Mouse (Mus musculus) forebrain, postnatal 0 days (tissue): ENCODE data around the gene Hdgfl3. TPM values are rescaled to one million over a fixed set of nuclear protein-coding genes. Genes with fewer than 3 reads are reported as not detected.

Experiments used
- ATAC-seq: fragments of 200-750 bp; cut with Nextera tagmentation; 2 replicates; pipeline ENCODE4 v1.8.0; 2017; ENCODE audit warnings: mild to moderate bottlenecking, moderate library complexity
- DNase-seq: peaks from one replicate; pipeline ENCODE4 v3.0.0-alpha.2; 2015
- H3K27ac ChIP-seq: fragments of 300-500 bp; sonication (generic); 2 replicates; pipeline ENCODE4 v1.5.1; 2014; ENCODE audit warnings: low read depth, mild to moderate bottlenecking, antibody characterized with exemption, low read length, moderate library complexity, mixed read lengths
- H3K27me3 ChIP-seq: fragments of 300-500 bp; sonication (generic); 2 replicates; pipeline ENCODE4 v1.6.1; 2014; ENCODE audit warnings: mild to moderate bottlenecking, low read length, mixed read lengths; ENCODE audit not compliant: insufficient read depth
- H3K36me3 ChIP-seq: fragments of 300-500 bp; sonication (generic); 2 replicates; pipeline ENCODE4 v1.6.1; 2014; ENCODE audit warnings: mild to moderate bottlenecking, moderate library complexity; ENCODE audit not compliant: insufficient read depth
- H3K4me1 ChIP-seq: fragments of 300-500 bp; sonication (generic); 2 replicates; pipeline ENCODE4 v1.6.1; 2014; ENCODE audit warnings: antibody characterized with exemption; ENCODE audit not compliant: insufficient read depth
- H3K4me2 ChIP-seq: fragments of 300-500 bp; sonication (generic); 2 replicates; pipeline ENCODE4 v1.6.1; 2014; ENCODE audit warnings: low read depth, mild to moderate bottlenecking, moderate library complexity
- H3K4me3 ChIP-seq: fragments of 300-500 bp; sonication (generic); 2 replicates; pipeline ENCODE4 v1.5.1; 2014; ENCODE audit warnings: low read depth, low read length, mixed read lengths
- H3K9ac ChIP-seq: fragments of 300-500 bp; sonication (generic); 2 replicates; pipeline ENCODE4 v1.6.1; 2014; ENCODE audit warnings: mild to moderate bottlenecking
- H3K9me3 ChIP-seq: fragments of 300-500 bp; sonication (generic); 2 replicates; pipeline ENCODE4 v1.6.1; 2016; ENCODE audit warnings: low read length
- CTCF ChIP-seq: sonication (generic); IDR thresholded peaks from 2 replicates; pipeline ENCODE4 v1.5.1; 2016; ENCODE audit warnings: antibody characterized with exemption, control low read depth, low read depth
- WGBS: fragments of 180-500 bp; shearing (Covaris S2); extraction: QIAGEN DNeasy Blood & Tissue Kit; methylation state at CpG from one replicate; pipeline ENCODE4 v1.1.7; 2014; 5-methylcytosine and 5-hydroxymethylcytosine counted together
- polyA plus RNA-seq: library from polyadenylated mRNA; unstranded; fragments of >200 nt; fragmentation: Nextera tagmentation; extraction: Ambion mirVana; gene quantifications from 2 replicates; pipeline ENCODE4 v1.2.1, GENCODE M21; 2015
- total RNA-seq: library from RNA; depleted of rRNA; stranded (reverse); fragments of >200 nt; gene quantifications from 2 replicates; pipeline ENCODE4 v1.2.3, GENCODE M21; 2014

Hdgfl3 gene
- total and polyA plus RNA-seq, 2 experiments from 2014 or later: 62.5 to 191 TPM

GRCm38 (mm10) chr7:81904926-81905325 is 29.3 kb downstream of the Hdgfl3 start:
- Histone ChIP-seq H3K4me3 (no peak overlapping the region), H3K9ac (no peak overlapping the region), H3K27ac (no peak overlapping the region), H3K4me2 (no peak overlapping the region), H3K9me3 (no peaks in the 10 kb centered on the region), H3K4me1 (no peaks in the 10 kb centered on the region), H3K27me3 (no peaks in the 10 kb centered on the region), H3K36me3 (peaks cover 10% of the 10 kb centered on the region)
- 80% methylated on average over 2 of the region's 2 CpGs for WGBS
- no peak for TF ChIP-seq CTCF
- no peak for DNase-seq
- no peak for ATAC-seq

GRCm38 (mm10) chr7:81904094-81904493 is 30.2 kb downstream of the Hdgfl3 start:
- Histone ChIP-seq H3K4me1 (no peaks in the 10 kb centered on the region), H3K9ac (no peak overlapping the region), H3K27ac (no peak overlapping the region), H3K9me3 (no peaks in the 10 kb centered on the region), H3K4me2 (no peak overlapping the region), H3K36me3 (peaks cover 15% of the 10 kb centered on the region), H3K27me3 (no peaks in the 10 kb centered on the region), H3K4me3 (no peak overlapping the region)
- TF ChIP-seq CTCF: no peak
- no peak for ATAC-seq
- no peak for DNase-seq
- WGBS: 42% methylated on average over 4 of the region's 4 CpGs

GRCm38 (mm10) chr7:81899361-81899760 is 34.9 kb downstream of the Hdgfl3 start:
- WGBS: 86% methylated on average over 11 of the region's 11 CpGs
- ATAC-seq: no peak

DNA sequence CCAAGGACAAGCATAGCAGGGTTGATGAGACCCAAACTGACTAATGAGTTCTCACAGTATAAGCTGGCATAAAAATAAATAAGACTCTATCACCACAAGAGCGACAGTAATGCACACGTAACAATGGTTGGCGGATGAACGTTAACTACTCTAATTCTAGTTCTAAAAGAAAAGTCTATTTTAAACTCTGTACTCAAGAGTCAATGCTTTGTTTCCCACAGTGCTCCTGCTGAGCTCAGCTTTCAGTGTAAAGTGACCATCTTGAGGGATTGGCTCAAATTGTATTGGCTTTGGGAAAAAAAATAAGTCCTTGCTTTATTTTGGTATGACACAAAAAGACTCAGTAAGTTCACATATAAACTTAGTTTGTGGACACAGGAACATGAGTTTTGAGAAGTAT is 49.1 kb downstream of the Hdgfl3 start:
- H3K9me3 ChIP-seq: no peaks in the 10 kb centered on the region
- TF ChIP-seq CTCF: no peak
- no peaks in the 10 kb centered on the region for H3K4me1 ChIP-seq
- no peaks in the 10 kb centered on the region for H3K27me3 ChIP-seq
- no peak for DNase-seq
- H3K4me2 ChIP-seq: no peak overlapping the region
- 51% methylated on average over 4 of the region's 4 CpGs for WGBS
- no peak overlapping the region for H3K9ac ChIP-seq
- H3K4me3 ChIP-seq: no peak overlapping the region
- H3K27ac ChIP-seq: no peak overlapping the region
- no peak for ATAC-seq
- H3K36me3 ChIP-seq: peaks cover 12% of the 10 kb centered on the region; the same call in 1 of the 2 replicates

More at GRCm38 (mm10) chr7:81899361-81899760, 34.9 kb downstream of the Hdgfl3 start:
- no peaks in the 10 kb centered on the region for H3K9me3 ChIP-seq
- H3K27me3 ChIP-seq: no peaks in the 10 kb centered on the region
- H3K9ac ChIP-seq: no peak overlapping the region
- H3K4me1 ChIP-seq: no peaks in the 10 kb centered on the region
- no peak overlapping the region for H3K27ac ChIP-seq
- DNase-seq: no peak
- H3K4me2 ChIP-seq: no peak overlapping the region
- peaks cover 13% of the 10 kb centered on the region for H3K36me3 ChIP-seq
- no peak for TF ChIP-seq CTCF
- H3K4me3 ChIP-seq: no peak overlapping the region

- Histone ChIP-seq H3K9ac (no peak overlapping the region), H3K27me3 (no peaks in the 10 kb centered on the region), H3K36me3 (peaks cover 15% of the 10 kb centered on the region; the same call in 1 of the 2 replicates), H3K9me3 (no peaks in the 10 kb centered on the region), H3K4me1 (no peaks in the 10 kb centered on the region), H3K27ac (no peak overlapping the region), H3K4me2 (no peak overlapping the region), H3K4me3 (no peak overlapping the region)
- DNase-seq: no peak
- TF ChIP-seq CTCF: no peak
- WGBS: 65% methylated on average over 3 of the region's 3 CpGs
- no peak for ATAC-seq
Observed at GRCm38 (mm10) chr7:81881600-81881999, 52.7 kb downstream of the Hdgfl3 start.

- H3K9ac ChIP-seq: no peak overlapping the region
- no peak overlapping the region for H3K4me2 ChIP-seq
- DNase-seq (no peak), ATAC-seq (no peak)
- no peak overlapping the region for H3K4me3 ChIP-seq
- WGBS: 94% methylated on average over 4 of the region's 4 CpGs
- no peaks in the 10 kb centered on the region for H3K9me3 ChIP-seq
- no peaks in the 10 kb centered on the region for H3K4me1 ChIP-seq
- H3K27ac ChIP-seq: no peak overlapping the region
- no peak for TF ChIP-seq CTCF
- H3K36me3 ChIP-seq: peaks cover 10% of the 10 kb centered on the region; the same call in 1 of the 2 replicates
- no peaks in the 10 kb centered on the region for H3K27me3 ChIP-seq
Observed at GRCm38 (mm10) chr7:81880797-81881196, 53.5 kb downstream of the Hdgfl3 start.

- WGBS: 89% methylated on average over 5 of the region's 5 CpGs
Observed at GRCm38 (mm10) chr7:81880286-81880685, 54.0 kb downstream of the Hdgfl3 start.

More at GRCm38 (mm10) chr7:81880286-81880685, 54.0 kb downstream of the Hdgfl3 start:
- peaks cover 6% of the 10 kb centered on the region; the same call in 1 of the 2 replicates for H3K36me3 ChIP-seq
- no peak for ATAC-seq
- H3K27ac ChIP-seq: no peak overlapping the region
- TF ChIP-seq CTCF: no peak
- H3K9ac ChIP-seq: no peak overlapping the region
- no peaks in the 10 kb centered on the region for H3K9me3 ChIP-seq
- H3K27me3 ChIP-seq: no peaks in the 10 kb centered on the region
- H3K4me2 ChIP-seq: no peak overlapping the region
- H3K4me1 ChIP-seq: no peaks in the 10 kb centered on the region
- no peak overlapping the region for H3K4me3 ChIP-seq
- DNase-seq: no peak
